Mouse (Mus musculus) embryonic facial prominence, embryonic 15.5 days (tissue): ENCODE data around the gene Spcs2. TPM values are rescaled to one million over a fixed set of nuclear protein-coding genes. Genes with fewer than 3 reads are reported as not detected.

ENCODE experiments used
- ATAC-seq: fragments of 200-750 bp; cut with Nextera tagmentation; 2 replicates; pipeline ENCODE4 v1.8.0; 2017; ENCODE audit warnings: low read depth, moderate TSS enrichment; ENCODE audit not compliant: insufficient number of reproducible peaks, low FRiP score, low TSS enrichment
- H3K27ac ChIP-seq: fragments of 300-500 bp; sonication (generic); replicated peaks from 2 replicates; pipeline ENCODE4 v1.5.1; 2015; ENCODE audit warnings: mild to moderate bottlenecking, inconsistent platforms
- H3K27me3 ChIP-seq: fragments of 300-500 bp; sonication (generic); 2 replicates; pipeline ENCODE4 v1.6.1; 2015; ENCODE audit warnings: inconsistent platforms
- H3K36me3 ChIP-seq: fragments of 300-500 bp; sonication (generic); 2 replicates; pipeline ENCODE4 v1.6.1; 2015; ENCODE audit warnings: mild to moderate bottlenecking, inconsistent platforms
- H3K4me1 ChIP-seq: fragments of 300-500 bp; sonication (generic); 2 replicates; pipeline ENCODE4 v1.6.1; 2015; ENCODE audit warnings: inconsistent platforms
- H3K4me2 ChIP-seq: fragments of 300-500 bp; sonication (generic); replicated peaks from 2 replicates; pipeline ENCODE4 v1.6.1; 2015; ENCODE audit warnings: mild to moderate bottlenecking, inconsistent platforms
- H3K4me3 ChIP-seq: fragments of 300-500 bp; sonication (generic); replicated peaks from 2 replicates; pipeline ENCODE4 v1.5.1; 2015; ENCODE audit warnings: mild to moderate bottlenecking, inconsistent platforms
- H3K9ac ChIP-seq: fragments of 300-500 bp; sonication (generic); 2 replicates; pipeline ENCODE4 v1.6.1; 2015; ENCODE audit warnings: inconsistent platforms
- H3K9me3 ChIP-seq: fragments of 300-500 bp; sonication (generic); replicated peaks from 2 replicates; pipeline ENCODE4 v1.6.1; 2016; ENCODE audit warnings: inconsistent platforms
- WGBS: fragments of 180-500 bp; shearing (Covaris S2); methylation state at CpG from one replicate; pipeline ENCODE4 v1.1.7; 2015; 5-methylcytosine and 5-hydroxymethylcytosine counted together
- polyA plus RNA-seq: library from polyadenylated mRNA; unstranded; fragments of >200 nt; fragmentation: Nextera tagmentation; extraction: Ambion mirVana; gene quantifications from 2 replicates; pipeline ENCODE4 v1.2.1, GENCODE M21; 2015

Gene Spcs2
- polyA plus RNA-seq, 1 experiment from 2014 or later, result 315 TPM

DNA sequence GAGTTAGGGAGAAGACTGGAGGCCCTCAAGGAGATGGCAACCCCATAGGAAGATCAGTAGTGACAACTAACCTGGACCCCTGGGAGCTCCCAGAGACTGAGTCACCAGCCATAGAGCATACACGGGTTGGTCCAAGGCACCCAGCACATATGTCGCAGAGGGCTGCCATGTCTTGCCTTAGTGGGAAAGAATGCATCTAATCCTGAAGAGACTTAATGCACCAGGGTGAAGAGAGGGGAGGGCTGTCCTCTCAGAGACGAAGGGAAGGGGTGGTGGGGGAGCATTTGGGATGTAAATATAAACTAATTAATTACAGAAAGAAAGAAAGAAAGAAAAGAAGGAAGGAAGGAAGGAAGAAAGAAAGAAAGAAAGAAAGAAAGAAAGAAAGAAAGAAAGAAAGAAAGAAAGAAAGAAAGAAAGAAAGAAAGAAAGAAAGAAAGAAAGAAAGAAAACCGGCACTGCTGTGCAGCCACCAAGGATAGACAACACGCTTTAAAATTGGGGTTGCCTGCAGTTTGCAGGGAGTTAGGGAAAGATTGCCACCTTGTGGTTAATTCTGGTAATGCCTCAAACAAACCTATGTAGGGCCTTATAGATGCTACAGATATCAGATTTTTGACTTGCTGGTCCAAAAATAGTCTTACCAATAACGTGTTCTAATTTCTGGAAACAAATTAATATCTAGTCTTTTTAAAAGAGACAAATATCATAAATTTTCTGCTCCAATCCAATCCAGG lies 65.2 kb downstream of the Spcs2 start:
- peaks cover 8% of the 10 kb centered on the region; the same call in 1 of the 2 replicates for H3K27me3 ChIP-seq
- H3K9ac ChIP-seq, result no peak overlapping the region
- no peak for ATAC-seq
- H3K4me2 ChIP-seq, result no peak overlapping the region
- H3K4me3 ChIP-seq, result no peak overlapping the region
- H3K36me3 ChIP-seq, result no peaks in the 10 kb centered on the region
- H3K27ac ChIP-seq, result no peak overlapping the region
- H3K4me1 ChIP-seq, result 0 out of 2 replicates have a peak, but pooled peaks cover 6% of the 10 kb centered on the region
- no peaks in the 10 kb centered on the region for H3K9me3 ChIP-seq
- 35% methylated on average over 6 of the region's 6 CpGs for WGBS

DNA sequence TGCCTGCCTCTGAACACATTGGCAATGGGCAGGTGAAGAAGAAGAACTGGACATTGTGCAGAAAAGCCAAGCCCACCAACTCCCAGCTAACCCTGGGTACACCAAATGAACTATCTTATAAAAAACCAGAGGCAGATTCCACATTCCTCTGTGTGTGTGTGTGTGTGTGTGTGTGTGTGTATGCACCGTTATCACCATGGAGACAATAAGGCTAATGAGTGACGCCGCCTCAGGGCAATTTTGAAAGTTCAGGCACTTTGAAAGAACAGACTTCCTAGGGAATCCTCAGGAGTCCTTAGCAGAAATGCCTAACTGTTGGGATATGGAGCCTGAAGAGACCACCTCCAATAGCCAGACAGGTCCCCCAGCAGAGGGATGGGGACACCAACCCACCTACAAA lies 66.0 kb downstream of the Spcs2 start:
- no peak overlapping the region for H3K4me3 ChIP-seq
- ATAC-seq, result no peak
- no peak overlapping the region for H3K4me2 ChIP-seq
- no peak overlapping the region for H3K27ac ChIP-seq
- WGBS, result 48% methylated on average over 3 of the region's 3 CpGs
- no peaks in the 10 kb centered on the region for H3K9me3 ChIP-seq
- no peaks in the 10 kb centered on the region for H3K36me3 ChIP-seq
- 0 out of 2 replicates have a peak, but pooled peaks cover 6% of the 10 kb centered on the region for H3K4me1 ChIP-seq
- H3K27me3 ChIP-seq, result peaks cover 8% of the 10 kb centered on the region; the same call in 1 of the 2 replicates
- H3K9ac ChIP-seq, result no peak overlapping the region

DNA sequence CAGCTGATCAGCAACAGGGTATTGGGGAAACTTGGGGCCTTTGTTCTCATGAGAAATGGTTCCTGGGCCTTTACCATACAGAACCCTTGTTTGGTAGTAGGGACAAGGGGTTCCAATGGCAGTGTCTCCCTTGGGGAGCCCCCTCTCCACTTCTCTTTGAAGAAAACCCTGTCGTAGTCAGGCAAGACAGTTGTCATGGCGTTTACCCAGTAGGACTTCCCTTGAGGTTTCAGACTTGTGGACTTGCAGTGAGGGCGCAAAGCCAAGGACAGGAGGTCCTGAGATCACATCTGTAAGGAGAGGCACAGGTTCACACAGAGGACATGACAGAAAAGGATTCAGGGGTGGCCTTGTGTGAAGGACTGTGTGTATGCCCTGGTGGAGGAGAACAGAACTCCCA lies 66.8 kb downstream of the Spcs2 start:
- H3K9me3 ChIP-seq, result no peaks in the 10 kb centered on the region
- no peak overlapping the region for H3K9ac ChIP-seq
- H3K27ac ChIP-seq, result no peak overlapping the region
- no peak overlapping the region for H3K4me2 ChIP-seq
- WGBS, result 71% methylated on average over 3 of the region's 3 CpGs
- ATAC-seq, result no peak
- H3K4me3 ChIP-seq, result no peak overlapping the region
- no peaks in the 10 kb centered on the region for H3K36me3 ChIP-seq
- H3K27me3 ChIP-seq, result peaks cover 8% of the 10 kb centered on the region; the same call in 1 of the 2 replicates
- H3K4me1 ChIP-seq, result 0 out of 2 replicates have a peak, but pooled peaks cover 6% of the 10 kb centered on the region

DNA sequence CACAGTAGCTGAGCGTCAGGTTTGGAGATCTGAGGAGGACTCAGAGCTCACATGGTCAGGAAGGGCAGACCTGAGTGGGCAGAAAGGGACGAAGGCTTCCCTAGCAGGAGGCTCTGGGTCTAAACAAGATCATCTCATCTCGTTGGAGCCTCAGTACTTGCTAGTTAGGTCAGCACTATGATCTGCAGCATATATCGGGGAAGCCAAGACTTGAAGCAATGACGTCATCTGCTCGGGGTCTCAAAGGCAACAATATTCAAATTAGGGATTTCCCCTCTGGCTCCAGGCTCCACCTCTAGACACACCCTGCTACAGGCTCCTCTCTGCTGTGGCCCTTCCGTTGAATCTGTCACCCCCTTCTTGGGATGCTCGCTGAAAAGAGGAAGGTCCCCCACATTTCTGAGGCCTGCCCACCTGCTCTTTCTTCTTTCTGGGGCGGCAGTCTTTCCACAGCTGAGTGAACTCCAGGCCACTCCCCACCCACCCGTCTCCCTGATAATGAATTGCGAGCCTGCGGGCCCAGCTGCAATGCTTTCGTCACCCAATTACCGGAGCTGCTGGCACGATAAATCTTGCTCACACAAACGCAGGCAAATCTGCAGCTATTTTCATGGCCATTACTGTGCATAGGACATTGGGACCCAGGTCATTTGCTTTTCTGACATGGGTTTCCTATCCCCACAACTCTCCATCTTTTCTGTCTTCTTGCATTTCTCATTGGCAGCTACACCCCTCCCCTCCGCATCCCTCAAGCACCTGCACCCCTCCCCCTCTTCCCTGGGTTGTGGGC lies 67.9 kb downstream of the Spcs2 start:
- H3K9me3 ChIP-seq, result no peaks in the 10 kb centered on the region
- H3K27ac ChIP-seq, result no peak overlapping the region
- H3K27me3 ChIP-seq, result peaks cover 8% of the 10 kb centered on the region; the same call in 1 of the 2 replicates
- no peak overlapping the region for H3K4me3 ChIP-seq
- H3K4me1 ChIP-seq, result 0 out of 2 replicates have a peak, but pooled peaks cover 6% of the 10 kb centered on the region
- no peaks in the 10 kb centered on the region for H3K36me3 ChIP-seq
- 16% methylated on average over 17 of the region's 17 CpGs for whole genome bisulfite sequencing
- no peak for ATAC-seq
- H3K4me2 ChIP-seq, result no peak overlapping the region
- H3K9ac ChIP-seq, result no peak overlapping the region

DNA sequence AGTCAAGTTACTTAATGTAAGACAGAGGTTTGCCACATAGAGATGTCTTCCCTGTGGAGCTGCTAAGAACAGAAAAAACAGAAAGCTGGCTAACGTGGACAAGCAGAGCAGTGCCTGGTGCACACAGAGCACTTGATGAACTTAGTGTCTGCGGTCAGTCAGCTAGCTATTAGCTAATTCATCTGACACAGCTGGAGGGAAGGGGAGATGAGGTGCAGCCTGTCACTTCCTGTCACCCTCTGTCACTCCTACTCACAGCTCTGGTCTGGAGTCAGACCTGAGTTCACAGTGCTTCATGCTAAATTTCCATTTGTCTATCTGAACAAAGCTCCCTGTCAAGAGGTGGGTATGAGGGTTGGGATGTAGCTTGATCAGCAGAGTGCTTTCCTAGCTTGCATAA lies 69.2 kb downstream of the Spcs2 start:
- ATAC-seq, result no peak
- 37% methylated on average over 2 of the region's 2 CpGs for WGBS

DNA sequence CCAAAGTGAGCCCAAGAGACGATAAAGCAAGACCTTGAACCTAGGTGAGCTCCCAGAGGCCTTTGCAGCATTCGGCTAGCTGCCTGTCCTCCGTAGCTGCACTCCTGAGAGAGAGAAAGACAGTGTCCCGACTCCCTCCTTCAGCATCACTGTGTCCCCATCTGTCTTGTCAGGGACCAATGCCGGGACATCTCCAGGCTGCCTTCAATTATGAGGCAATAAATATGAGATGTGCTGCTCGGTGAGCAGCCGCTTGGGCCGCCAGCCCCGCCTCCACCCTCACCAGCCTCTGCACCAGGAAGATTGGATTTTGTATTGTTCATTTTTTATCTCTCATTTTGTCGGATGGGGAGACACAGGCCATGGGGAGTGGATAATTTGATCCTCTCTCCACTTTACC lies 72.4 kb downstream of the Spcs2 start:
- no peaks in the 10 kb centered on the region for H3K36me3 ChIP-seq
- peaks cover 12% of the 10 kb centered on the region for H3K4me1 ChIP-seq
- ATAC-seq, result no peak
- H3K4me2 ChIP-seq, result no peak overlapping the region
- no peak overlapping the region for H3K9ac ChIP-seq
- no peak overlapping the region for H3K4me3 ChIP-seq
- no peak overlapping the region for H3K27ac ChIP-seq
- WGBS, result 79% methylated on average over 10 of the region's 10 CpGs
- no peaks in the 10 kb centered on the region for H3K27me3 ChIP-seq
- no peaks in the 10 kb centered on the region for H3K9me3 ChIP-seq

More for the DNA sequence above, 69.2 kb downstream of the Spcs2 start:
- Histone ChIP-seq H3K4me3 (no peak overlapping the region), H3K4me1 (0 out of 2 replicates have a peak, but pooled peaks cover 6% of the 10 kb centered on the region), H3K9me3 (no peaks in the 10 kb centered on the region), H3K27ac (no peak overlapping the region), H3K36me3 (no peaks in the 10 kb centered on the region), H3K27me3 (peaks cover 8% of the 10 kb centered on the region; the same call in 1 of the 2 replicates), H3K9ac (no peak overlapping the region), H3K4me2 (no peak overlapping the region)

DNA sequence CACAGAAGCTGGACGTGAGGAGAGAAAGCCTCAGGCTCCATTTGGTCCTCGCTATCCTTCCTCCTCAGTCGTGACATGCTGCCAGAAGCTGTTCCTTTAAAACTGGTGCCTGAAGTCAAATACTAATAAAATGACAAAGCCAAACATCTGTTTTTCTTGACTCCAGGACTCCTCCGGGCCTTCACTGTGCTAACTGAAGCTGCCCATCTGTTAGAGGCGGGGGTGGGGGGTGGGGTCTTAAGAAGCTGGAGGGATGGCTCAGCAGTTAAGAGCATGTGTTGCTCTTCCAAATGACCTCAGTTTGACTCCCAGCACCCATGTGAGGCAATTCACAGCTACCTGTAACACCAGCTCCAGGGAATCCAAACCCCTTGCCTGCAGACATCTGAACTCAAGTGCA lies 74.7 kb downstream of the Spcs2 start:
- Histone ChIP-seq H3K36me3 (no peaks in the 10 kb centered on the region), H3K9ac (no peak overlapping the region), H3K27me3 (no peaks in the 10 kb centered on the region), H3K4me1 (peaks cover 5% of the 10 kb centered on the region), H3K4me2 (no peak overlapping the region), H3K27ac (no peak overlapping the region), H3K4me3 (no peak overlapping the region), H3K9me3 (no peaks in the 10 kb centered on the region)
- WGBS, result 16% methylated on average over 5 of the region's 5 CpGs
- ATAC-seq, result no peak

DNA sequence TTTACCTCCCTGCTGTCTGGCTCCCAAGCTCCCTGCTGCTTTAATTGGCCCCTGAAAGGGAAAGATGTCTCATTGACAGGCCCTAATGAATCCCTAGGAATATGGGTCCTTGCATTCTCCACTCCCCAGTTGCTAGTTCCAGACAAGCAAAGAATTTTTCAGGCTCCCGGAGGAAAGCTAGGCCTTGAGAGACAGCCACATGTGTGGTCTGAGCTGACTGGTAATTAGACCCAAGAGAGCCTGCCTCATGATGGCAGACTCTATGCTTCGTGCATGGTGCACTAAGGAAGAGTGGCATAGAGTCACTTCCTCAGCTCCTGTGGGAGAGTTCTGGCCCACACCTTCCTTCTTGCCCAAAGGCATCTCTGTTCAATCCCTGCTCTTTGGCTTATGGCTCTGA lies 75.3 kb downstream of the Spcs2 start:
- H3K9me3 ChIP-seq, result no peaks in the 10 kb centered on the region
- no peak overlapping the region for H3K9ac ChIP-seq
- WGBS, result 18% methylated on average over 2 of the region's 2 CpGs
- H3K27ac ChIP-seq, result no peak overlapping the region
- no peaks in the 10 kb centered on the region for H3K36me3 ChIP-seq
- H3K4me3 ChIP-seq, result no peak overlapping the region
- peak; percentile 54 for ATAC-seq
- H3K4me2 ChIP-seq, result no peak overlapping the region
- no peaks in the 10 kb centered on the region for H3K27me3 ChIP-seq
- peaks cover 5% of the 10 kb centered on the region for H3K4me1 ChIP-seq

Other genes with a start within 250 kb of the Spcs2 start
- gene Tpbgl, start 236.4 kb downstream of the Spcs2 start, polyA plus RNA-seq, result 1.0 and 1.1 TPM in 2 replicates
- 3.9 and 4.1 TPM in 2 replicates for gene Slco2b1, start 152.1 kb downstream of the Spcs2 start, polyA plus RNA-seq
- not detected in 2 replicates for gene Olfr520, start 133.2 kb downstream of the Spcs2 start, polyA plus RNA-seq
- gene Olfr521, start 100.0 kb downstream of the Spcs2 start, polyA plus RNA-seq, result not detected in 2 replicates
- 3.2 and 3.5 TPM in 2 replicates for gene Neu3, start 35.0 kb downstream of the Spcs2 start, polyA plus RNA-seq
- 0.43 and 0.65 TPM in 2 replicates for gene Xrra1, start 4.3 kb downstream of the Spcs2 start, polyA plus RNA-seq
- 5.4 and 5.6 TPM in 2 replicates for gene Rnf169, start 117.0 kb upstream of the Spcs2 start, polyA plus RNA-seq
- 1.8 and 1.9 TPM in 2 replicates for gene Chrdl2, start 142.7 kb upstream of the Spcs2 start, polyA plus RNA-seq